Mouse (Mus musculus): ENCODE results near the gene Klhdc8a. TPM values are rescaled to one million over a fixed set of nuclear protein-coding genes. Genes with fewer than 3 reads are reported as not detected.
"Not testable (repeated sequence)": the region's sequence is repeated elsewhere in the genome, so short reads cannot be mapped to it uniquely, and the experiment has no call there.

Gene Klhdc8a
- total RNA-seq, 2 experiments from 2014 or later = 0.16 to 0.26 TPM

- DNase-seq = no peak
Observed at GRCm38 (mm10) chr1:132345514-132345913, 47.1 kb downstream of the Klhdc8a start.

- DNase-seq = peak; percentile 75
Observed at GRCm38 (mm10) chr1:132346134-132346851, 47.9 kb downstream of the Klhdc8a start.

- DNase-seq = no peak
Observed at GRCm38 (mm10) chr1:132346951-132347350, 48.5 kb downstream of the Klhdc8a start.

GRCm38 (mm10) chr1:132348401-132348800 lies 50.0 kb downstream of the Klhdc8a start:
- no peak for DNase-seq

GRCm38 (mm10) chr1:132349049-132349448 lies 50.6 kb downstream of the Klhdc8a start:
- not testable (repeated sequence) for DNase-seq

- DNase-seq = not testable (repeated sequence)
Observed at GRCm38 (mm10) chr1:132349601-132350000, 51.2 kb downstream of the Klhdc8a start.

GRCm38 (mm10) chr1:132351058-132351457 lies 52.6 kb downstream of the Klhdc8a start:
- DNase-seq = no peak

GRCm38 (mm10) chr1:132353389-132353788 lies 55.0 kb downstream of the Klhdc8a start:
- DNase-seq = no peak

GRCm38 (mm10) chr1:132354234-132354633 lies 55.8 kb downstream of the Klhdc8a start:
- no peak for DNase-seq

GRCm38 (mm10) chr1:132355162-132355601 lies 56.8 kb downstream of the Klhdc8a start:
- no peak for DNase-seq

- DNase-seq = peak; percentile 78
Observed at GRCm38 (mm10) chr1:132355841-132356242, 57.4 kb downstream of the Klhdc8a start.

- no peak for DNase-seq
Observed at GRCm38 (mm10) chr1:132356841-132357240, 58.4 kb downstream of the Klhdc8a start.

Other genes with a start within 250 kb of the Klhdc8a start
- gene Mfsd4a, start 230.6 kb upstream of the Klhdc8a start, total RNA-seq (2021) = 1 to 10 TPM; 2.4 to 3.9 TPM
- 1 to 10 TPM; 1.4 to 3.2 TPM for gene Cdk18, start 158.9 kb upstream of the Klhdc8a start, total RNA-seq (2021)
- gene Lemd1, start 107.2 kb upstream of the Klhdc8a start, total RNA-seq (2021) = not detected
- not detected for gene AC124108.1, start 107.2 kb upstream of the Klhdc8a start, total RNA-seq (2021)
- gene Gm10188, start 68.9 kb upstream of the Klhdc8a start, total RNA-seq (2021) = not detected
- gene Nuak2, start 17.5 kb downstream of the Klhdc8a start, total RNA-seq (2021) = 1 to 10 TPM in 1 of 2 experiments, under 1 TPM in 1; 0.79 to 1.3 TPM
- 10 to 100 TPM; 23.3 to 25.1 TPM for gene Tmcc2, start 92.7 kb downstream of the Klhdc8a start, total RNA-seq (2021)
- gene Dstyk, start 118.9 kb downstream of the Klhdc8a start, total RNA-seq (2021) = 1 to 10 TPM; 9.2 to 10.0 TPM
- 10 to 100 TPM; 17.6 to 21.4 TPM for gene Rbbp5, start 178.7 kb downstream of the Klhdc8a start, total RNA-seq (2021)
- 1 to 10 TPM in 1 of 2 experiments, under 1 TPM in 1; 0.94 to 1.2 TPM for gene Tmem81, start 207.6 kb downstream of the Klhdc8a start, total RNA-seq (2021)
- gene Cntn2, start 244.6 kb downstream of the Klhdc8a start, total RNA-seq (2021) = under 1 TPM; 0.05 to 0.35 TPM